Mouse (Mus musculus) Patski (cell line): ENCODE data around the gene Gimap9. TPM values are rescaled to one million over a fixed set of nuclear protein-coding genes. Genes with fewer than 3 reads are reported as not detected.
A peak's percentile ranks its signal among the peaks of the same experiment; 100 is the strongest.

Experiments used
- ATAC-seq: fragments of 100-300 bp; one replicate; pipeline ENCODE4 v1.8.0; 2021
- CTCF ChIA-PET: fragments of 350-600 bp; sonication (Branson Sonifier 250); formaldehyde crosslinking; loops from one replicate; lab custom pipeline; 2022; ENCODE audit warnings: inconsistent platforms; lab: Charles Lee
- POLR2A ChIA-PET: fragments of 350-600 bp; sonication (Branson Sonifier 250); formaldehyde crosslinking; loops from one replicate; lab custom pipeline; 2022; ENCODE audit warnings: antibody characterized with exemption, inconsistent platforms; lab: Charles Lee
- DNase-seq: peaks from one replicate; pipeline ENCODE4 v3.0.0-alpha.2; 2011; ENCODE audit warnings: low read depth, low spot score
- H3K27me3 ChIP-seq: fragments of 371-371 bp; one replicate; pipeline ENCODE4 v1.5.1; 2021
- CTCF ChIP-seq: fragments of 100-300 bp; IDR thresholded peaks from one replicate; pipeline ENCODE4 v1.5.1; 2021
- in situ Hi-C: fragments of 300-500 bp; cut with MboI; formaldehyde crosslinking; loops from 3 replicates; pipeline ENCODE4 v1.11.1; 2018; ENCODE audit warnings: low pct_unique_long_range_greater_than_20kb, mixed read lengths
- polyA plus RNA-seq: library from polyadenylated mRNA; unstranded; gene quantifications from one replicate; pipeline ENCODE4 v1.2.3, GENCODE M21; 2021

The Gimap9 gene
- 20.6 TPM for polyA plus RNA-seq

- ChIA-PET CTCF (interaction anchor here (1.0 kb wide), 1 partner anchor 31 kb away, joined by 3 read pairs; no protein-coding TSS in a partner anchor), POLR2A (no interaction called here)
- in situ Hi-C loops, result no loop called here
- TF ChIP-seq CTCF, result no peak
- no peaks in the 10 kb centered on the region for H3K27me3 ChIP-seq
- ATAC-seq, result no peak
- DNase-seq, result peak; percentile 10
Measured at GRCm38 (mm10) chr6:48675931-48676859, at the start of gene Gimap9. TSS of gene Gimap9 (plus strand) at chr6:48676129.

- ATAC-seq (peak; percentile 1), DNase-seq (no peak)
- ChIA-PET POLR2A (interaction anchor here (0.9 to 4.5 kb wide), 7 partner anchors 13 to 61 kb away, joined by 3 to 24 read pairs (median 5); partner anchors contain the start of genes Gm44965, Repin1 and Zfp775), CTCF (interaction anchor here (1.1 kb wide), 1 partner anchor 22 kb away, joined by 3 read pairs; no protein-coding TSS in a partner anchor)
- no peaks in the 10 kb centered on the region for H3K27me3 ChIP-seq
- TF ChIP-seq CTCF, result no peak
- in situ Hi-C loops, result loop anchor here (5.0 kb wide), 1 partner anchor 89 kb away; the partner anchor contains the start of gene Atp6v0e2
Measured at GRCm38 (mm10) chr6:48626464-48626863, 49.5 kb upstream of the Gimap9 start, which contains the start of gene AI854703. TSS of gene AI854703 (plus strand) at chr6:48626764.

DNA sequence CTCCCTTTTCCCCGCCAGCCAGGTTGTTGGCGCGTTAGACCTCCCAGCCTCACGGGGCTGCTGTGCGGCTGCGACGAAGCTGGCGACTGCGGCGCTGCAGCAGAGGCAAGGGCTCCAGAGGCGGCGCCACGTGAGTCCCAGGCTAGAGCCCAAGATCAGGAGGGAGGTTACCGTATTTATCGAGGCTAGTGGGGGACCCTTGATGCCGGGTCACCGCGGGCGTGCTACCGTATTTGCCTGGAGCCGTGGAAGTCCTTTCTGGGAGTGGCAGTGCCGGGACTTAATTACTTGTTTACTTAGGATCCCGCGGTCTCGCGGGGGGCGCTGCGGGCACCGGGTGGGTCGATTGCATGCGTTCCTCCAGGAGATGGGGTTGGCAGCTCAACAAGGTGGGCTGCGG is 48.9 kb upstream of the Gimap9 start:
- CTCF ChIA-PET, result interaction anchor here (1.1 to 1.7 kb wide), 2 partner anchors 23 to 24 kb away, joined by 3 read pairs; no protein-coding TSS in a partner anchor
- DNase-seq (no peak), ATAC-seq (peak; percentile 55)
- no peak for TF ChIP-seq CTCF
- POLR2A ChIA-PET, result interaction anchor here (0.7 to 4.5 kb wide), 11 partner anchors 10 to 330 kb away, joined by 3 to 24 read pairs (median 4); partner anchors contain the start of genes Gm44965, Repin1 and Zfp775
- in situ Hi-C loops, result loop anchor here (5.0 kb wide), 1 partner anchor 90 kb away; the partner anchor contains the start of gene Atp6v0e2
- H3K27me3 ChIP-seq, result no peaks in the 10 kb centered on the region

DNA sequence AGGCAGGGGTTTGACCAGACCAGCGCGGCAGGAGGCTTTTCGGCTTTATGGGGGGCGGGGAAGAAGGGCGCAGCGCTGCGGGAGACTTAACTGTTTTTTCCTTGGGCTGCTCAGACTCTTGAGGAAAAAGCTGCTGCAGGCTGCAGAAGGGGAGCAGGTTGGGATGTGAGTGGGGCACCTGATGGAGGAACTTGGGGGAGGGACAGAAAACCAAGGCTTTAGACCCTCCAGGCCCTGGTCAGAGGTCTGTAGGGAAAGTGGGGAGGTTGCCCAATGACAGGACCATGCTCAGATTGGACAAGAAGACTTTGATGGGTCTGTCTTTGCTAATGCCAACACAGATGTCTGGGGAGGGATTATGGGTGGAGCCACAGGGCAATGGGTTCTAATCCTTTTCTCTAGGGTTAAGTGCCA is 48.4 kb upstream of the Gimap9 start:
- ChIA-PET POLR2A (interaction anchor here (0.5 to 4.5 kb wide), 10 partner anchors 9 to 330 kb away, joined by 3 to 24 read pairs (median 4); partner anchors contain the start of genes Gm44965, Repin1 and Zfp775), CTCF (interaction anchor here (1.7 to 2.0 kb wide), 2 partner anchors 12 to 25 kb away, joined by 3 to 7 read pairs; no protein-coding TSS in a partner anchor)
- DNase-seq (no peak), ATAC-seq (peak; percentile 2)
- in situ Hi-C loops, result loop anchor here (5.0 kb wide), 1 partner anchor 90 kb away; the partner anchor contains the start of gene Atp6v0e2
- TF ChIP-seq CTCF, result no peak
- no peaks in the 10 kb centered on the region for H3K27me3 ChIP-seq

DNA sequence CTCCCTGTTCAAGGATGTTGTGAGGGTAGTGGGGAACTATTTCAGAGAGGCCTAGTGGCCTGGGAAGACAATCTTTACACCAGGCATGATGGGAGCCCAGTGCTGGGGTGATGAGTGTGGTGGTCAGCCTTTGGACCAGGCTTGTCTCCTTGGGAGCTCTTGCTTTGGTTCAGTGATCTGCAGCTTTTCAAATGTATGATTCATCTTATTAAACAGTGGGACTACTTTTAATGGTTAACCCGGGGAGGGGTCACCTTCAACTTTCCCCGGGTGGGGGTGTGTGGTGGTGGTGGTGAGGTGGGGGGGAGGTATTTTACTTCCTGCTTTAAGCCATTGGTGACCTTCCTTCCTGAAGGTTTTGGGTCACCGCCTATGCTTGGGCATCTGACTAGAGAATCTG is 47.6 kb upstream of the Gimap9 start:
- ATAC-seq, result peak; percentile 28
- no peak for TF ChIP-seq CTCF
- in situ Hi-C loops, result loop anchor here (5.0 kb wide), 1 partner anchor 91 kb away; the partner anchor contains the start of gene Atp6v0e2
- DNase-seq, result peak; percentile 79
- no peaks in the 10 kb centered on the region for H3K27me3 ChIP-seq
- ChIA-PET CTCF (interaction anchor here (0.9 to 2.8 kb wide), 6 partner anchors 11 to 60 kb away, joined by 3 to 10 read pairs (median 4); partner anchors contain the start of gene Gimap8), POLR2A (interaction anchor here (0.5 to 4.5 kb wide), 7 partner anchors 9 to 56 kb away, joined by 3 to 24 read pairs (median 5); partner anchors contain the start of genes Gm44965, Repin1 and Zfp775)

DNA sequence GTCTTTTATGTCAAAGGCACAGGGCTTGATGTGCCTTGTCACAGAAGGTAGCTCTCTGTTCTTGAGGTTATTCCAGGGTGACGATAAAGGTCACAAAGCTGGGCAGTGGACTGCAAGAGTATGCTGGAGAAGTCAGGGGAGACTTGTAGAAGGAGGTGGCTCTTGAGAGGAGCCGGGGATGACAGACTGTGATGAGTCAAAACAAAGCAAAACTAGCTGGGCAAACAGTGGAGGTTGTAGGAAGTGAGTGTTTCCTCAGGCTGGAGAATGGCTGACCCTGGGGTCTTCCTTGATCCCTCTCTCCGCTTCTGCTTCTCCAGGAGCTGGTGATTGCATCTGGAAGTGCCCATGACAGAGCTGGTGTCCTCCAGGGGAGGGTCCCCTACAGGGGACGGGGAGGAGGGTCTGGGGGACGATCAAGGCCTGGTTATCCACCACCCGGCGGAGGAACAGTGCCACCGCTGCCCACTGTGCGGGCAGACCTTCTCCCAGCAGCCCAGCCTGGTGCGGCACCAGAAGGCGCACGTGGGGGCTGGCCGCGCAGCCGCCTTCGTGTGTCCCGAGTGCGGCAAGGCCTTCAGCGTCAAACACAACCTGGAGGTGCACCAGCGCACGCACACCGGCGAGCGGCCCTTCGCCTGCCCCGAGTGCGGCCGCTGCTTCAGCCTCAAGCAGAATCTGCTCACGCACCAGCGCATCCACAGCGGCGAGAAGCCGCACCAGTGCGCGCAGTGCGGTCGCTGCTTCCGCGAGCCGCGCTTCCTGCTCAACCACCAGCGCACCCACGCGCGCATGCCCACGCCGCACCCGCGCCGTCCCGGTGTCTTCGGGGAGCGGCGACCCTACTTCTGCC is 46.9 kb upstream of the Gimap9 start:
- DNase-seq (no peak), ATAC-seq (peak; percentile 33)
- CTCF ChIA-PET, result interaction anchor here (0.9 to 2.8 kb wide), 5 partner anchors 11 to 61 kb away, joined by 3 to 10 read pairs (median 4); partner anchors contain the start of gene Gimap8
- in situ Hi-C loops, result loop anchor here (5.0 kb wide), 1 partner anchor 92 kb away; the partner anchor contains the start of gene Atp6v0e2
- TF ChIP-seq CTCF, result no peak
- no peaks in the 10 kb centered on the region for H3K27me3 ChIP-seq
- POLR2A ChIA-PET, result interaction anchor here (0.5 to 4.5 kb wide), 7 partner anchors 8 to 222 kb away, joined by 3 to 24 read pairs (median 3); partner anchors contain the start of genes Gm44965 and Repin1

GRCm38 (mm10) chr6:48629661-48630034 is 46.3 kb upstream of the Gimap9 start:
- DNase-seq, result no peak
- ChIA-PET CTCF (interaction anchor here (2.0 to 2.8 kb wide), 2 partner anchors 10 to 17 kb away, joined by 7 to 10 read pairs; partner anchors contain the start of gene Gimap8), POLR2A (interaction anchor here (0.5 to 4.5 kb wide), 5 partner anchors 13 to 222 kb away, joined by 3 to 24 read pairs (median 3); partner anchors contain the start of genes Gm44965 and Repin1)
- no peaks in the 10 kb centered on the region for H3K27me3 ChIP-seq
- TF ChIP-seq CTCF, result no peak
- in situ Hi-C loops, result loop anchor here (5.0 kb wide), 1 partner anchor 92 kb away; the partner anchor contains the start of gene Atp6v0e2
- no peak for ATAC-seq

GRCm38 (mm10) chr6:48630831-48631230 is 45.1 kb upstream of the Gimap9 start:
- H3K27me3 ChIP-seq, result no peaks in the 10 kb centered on the region
- DNase-seq, result no peak
- ChIA-PET POLR2A (interaction anchor here (4.5 kb wide), 1 partner anchor 37 kb away, joined by 24 read pairs; the partner anchor contains the start of genes Gm44965 and Repin1), CTCF (interaction anchor here (2.8 kb wide), 1 partner anchor 16 kb away, joined by 10 read pairs; the partner anchor contains the start of gene Gimap8)
- in situ Hi-C loops, result no loop called here
- ATAC-seq, result no peak
- TF ChIP-seq CTCF, result no peak

DNA sequence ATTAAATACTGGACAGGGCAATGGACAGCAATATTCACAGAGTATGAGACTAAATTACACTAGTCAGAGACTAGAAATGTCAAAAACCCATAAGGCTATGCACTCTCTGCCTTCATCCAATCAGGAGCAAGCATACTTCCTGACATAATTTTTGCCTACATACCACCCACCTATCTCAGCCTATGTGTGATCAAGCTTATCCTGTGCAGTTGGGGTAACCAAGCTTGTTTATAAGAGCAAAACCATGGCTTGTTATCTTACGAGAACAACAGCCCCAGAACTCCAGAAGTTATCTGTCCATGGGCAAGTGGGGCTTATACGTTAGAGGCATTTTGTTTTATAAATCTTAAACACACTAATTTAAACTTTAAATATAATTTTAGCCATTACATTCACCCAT is 40.8 kb upstream of the Gimap9 start:
- no peaks in the 10 kb centered on the region for H3K27me3 ChIP-seq
- in situ Hi-C loops, result no loop called here
- TF ChIP-seq CTCF, result no peak
- ChIA-PET CTCF (no interaction called here), POLR2A (no interaction called here)
- DNase-seq, result no peak
- no peak for ATAC-seq
